ENCODE assay signal across 7 mouse cellular contexts in the genomic region with DNA sequence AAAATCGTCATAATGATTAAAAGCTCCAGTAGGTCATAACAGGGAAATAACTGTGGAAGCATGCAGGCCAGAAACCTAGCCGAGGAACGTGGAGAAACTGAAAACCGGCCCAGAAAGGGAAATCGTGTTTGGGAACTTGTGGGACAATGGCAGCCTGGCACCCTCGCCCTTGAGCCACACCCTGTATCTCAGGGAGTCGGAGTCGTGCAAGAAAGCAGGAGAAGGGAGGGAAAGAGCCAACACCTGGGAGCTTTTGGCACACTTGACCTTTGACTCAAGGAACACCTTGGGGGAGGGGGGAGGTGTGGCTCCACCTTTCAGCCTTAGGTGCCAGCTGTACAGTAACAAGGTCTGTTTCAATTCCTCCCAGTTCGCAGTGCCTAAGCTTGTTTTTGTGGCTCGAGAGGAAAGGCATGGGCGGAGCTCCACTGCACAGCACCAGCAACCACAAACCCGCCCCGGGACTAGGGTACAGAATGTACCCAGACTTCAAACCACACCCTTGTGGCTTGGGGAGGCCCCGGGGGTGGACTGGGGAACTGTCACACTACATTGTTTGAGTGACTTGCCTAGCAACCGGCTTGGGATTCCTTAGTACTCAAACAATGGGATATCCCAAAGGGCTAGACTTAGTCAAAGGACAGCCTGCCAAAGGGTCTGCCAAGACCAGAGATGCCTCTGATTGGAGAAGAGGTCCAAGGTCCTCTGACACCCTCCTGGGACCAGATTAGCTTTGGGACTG. TPM values are rescaled to one million over a fixed set of nuclear protein-coding genes. Genes with fewer than 3 reads are reported as not detected.
DNase-seq lines count a peak whose midpoint lies in the region; ATAC-seq and TF ChIP-seq lines count a peak whose summit lies in the region.

No protein-coding gene starts in this region.

- H3K27me3 ChIP-seq in liver, embryonic 13.5 days: no peaks in the 10 kb centered on the region
- no peaks in the 10 kb centered on the region for H3K27me3 ChIP-seq in myocyte (ENCODE audit: control insufficient read depth, insufficient read depth, insufficient read length)

- no peaks in the 10 kb centered on the region for H3K79me2 ChIP-seq in myocyte (ENCODE audit: control insufficient read depth, insufficient read depth)

- H3K27ac ChIP-seq in liver, embryonic 13.5 days: no peak overlapping the region

- H3K4me1 ChIP-seq in liver, embryonic 13.5 days (replicated peaks): peaks cover 29% of the 10 kb centered on the region

- intact Hi-C loops in heart, postnatal 36 days (cut with DNase I): loop anchor here (2.0 kb wide), 2 partner anchors 15 to 39 kb away; no protein-coding TSS in a partner anchor

- H3ac ChIP-seq in myocyte (ENCODE audit: control insufficient read depth, insufficient read length): no peak overlapping the region

- peak; percentile 52 for DNase-seq in 3T3-L1 (ENCODE audit: low read depth, low spot score)
- DNase-seq in A20 (ENCODE audit: low read depth, low spot score): peak; percentile 82
- DNase-seq in c-Kit-negative CD71-positive TER-119-positive erythroid progenitor cells, embryonic 14.5 days (ENCODE audit: low read depth, low spot score): peak; percentile 22
- peak; percentile 73 to 76 for DNase-seq in heart, postnatal 36 days
- peak; percentile 38 for DNase-seq in liver, embryonic 13.5 days
- DNase-seq in frontal cortex, postnatal 36 days (ENCODE audit: low spot score in 2 of 2): no peak

- peak; percentile 15 for TF ChIP-seq POLR2A in myocyte (IDR thresholded peaks at IDR 0.05; ENCODE audit: insufficient read length, low read depth)

- WGBS in liver, embryonic 13.5 days (ENCODE audit: insufficient replicate concordance): 31% methylated on average over 15 of the region's 15 CpGs

- no peak overlapping the region for H3K9ac ChIP-seq in liver, embryonic 13.5 days

- H3K36me3 ChIP-seq in liver, embryonic 13.5 days: no peaks in the 10 kb centered on the region
- H3K36me3 ChIP-seq in myocyte (ENCODE audit: control insufficient read depth, insufficient read depth): no peaks in the 10 kb centered on the region

- no peak overlapping the region for H3K4me3 ChIP-seq in liver, embryonic 13.5 days (replicated peaks)
- H3K4me3 ChIP-seq in myocyte: no peak overlapping the region

- peak; percentile 77 for ATAC-seq in liver, embryonic 13.5 days (ENCODE audit: low read depth)

- no peaks in the 10 kb centered on the region for H3K9me3 ChIP-seq in liver, embryonic 13.5 days (replicated peaks)

- peak overlapping the region; percentile 50 for H3K4me2 ChIP-seq in liver, embryonic 13.5 days
- H3K4me2 ChIP-seq in myocyte (ENCODE audit: low read depth): peak overlapping the region; percentile 68

TF ChIP-seq in myocyte, 11 proteins besides CTCF, POLR2A, EP300 and RAD21:
- TF ChIP-seq REST (IDR thresholded peaks at IDR 0.05; ENCODE audit: insufficient read depth, insufficient read length): no peak

RNA-seq across cellular contexts. Expression of a gene that starts 49.3 kb away (rescaled TPM):
- 10 to 100 TPM; 27.4 to 30.5 TPM for total RNA-seq in heart, postnatal 36 days (2021)
- 50.9 and 58.8 TPM in 2 replicates for polyA plus RNA-seq in liver, embryonic 13.5 days (2015; fragmentation: Nextera tagmentation; extraction: Ambion mirVana)
- 26.9 TPM for polyA plus RNA-seq in myocyte (2012; fragmentation: generic; extraction: Trizol)

Comparison
In these comparisons a context has a peak if more than half of its experiments do, and no peak if none do; other contexts are left out.
1. DNase-seq: peak in 3T3-L1 (single experiment), A20 (single experiment), c-Kit-negative CD71-positive TER-119-positive erythroid progenitor cells, embryonic 14.5 days (single experiment), heart, postnatal 36 days (2 of 2) and liver, embryonic 13.5 days (single experiment); none in frontal cortex, postnatal 36 days (0 of 2).